Mouse (Mus musculus): ENCODE measurements around the gene Leng8.

Gene Leng8

DNA sequence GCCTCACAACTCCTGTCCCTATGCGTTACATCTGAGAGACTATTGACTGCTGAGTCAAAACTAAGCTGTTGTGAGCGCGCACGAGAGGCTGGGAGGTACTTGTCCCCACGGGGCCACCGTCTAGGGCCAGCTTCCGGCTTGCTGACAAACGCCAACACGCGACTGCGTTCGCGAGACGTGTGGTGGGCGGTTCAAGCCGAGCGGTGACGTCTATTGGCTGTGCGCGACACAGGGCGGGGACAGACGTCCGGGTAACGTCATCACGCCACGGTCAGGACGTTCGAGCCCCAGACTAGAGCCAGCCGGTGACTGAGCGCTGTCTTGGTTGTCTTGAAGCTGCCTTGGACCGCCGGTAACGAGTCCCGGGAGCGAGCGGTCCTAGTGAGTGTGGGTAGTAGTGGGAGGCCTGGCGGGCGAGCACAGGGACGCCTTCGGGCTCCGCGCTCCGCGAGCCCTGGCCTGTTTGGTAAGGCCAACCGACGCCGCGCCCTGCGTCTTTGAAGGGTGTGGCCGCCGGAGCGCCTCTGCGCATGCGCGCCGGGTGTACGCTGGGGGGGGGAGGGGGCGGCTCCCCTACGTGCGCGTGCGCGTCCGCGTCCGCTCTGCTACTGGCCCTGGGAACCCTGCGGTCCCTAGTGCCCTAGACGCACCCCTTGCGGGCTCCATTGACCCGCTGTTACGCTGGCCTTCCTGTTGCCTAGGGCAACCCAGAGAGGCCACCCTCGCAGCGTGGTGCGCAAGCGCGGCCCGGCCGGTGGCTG lies at the start of gene Leng8:
Gene Leng8 (plus strand): TSS at position 269 of the 761 bp plus-strand sequence.
- DNase-seq (ENCODE audit: low spot score in 2 of 2): peak; percentile 99

DNA sequence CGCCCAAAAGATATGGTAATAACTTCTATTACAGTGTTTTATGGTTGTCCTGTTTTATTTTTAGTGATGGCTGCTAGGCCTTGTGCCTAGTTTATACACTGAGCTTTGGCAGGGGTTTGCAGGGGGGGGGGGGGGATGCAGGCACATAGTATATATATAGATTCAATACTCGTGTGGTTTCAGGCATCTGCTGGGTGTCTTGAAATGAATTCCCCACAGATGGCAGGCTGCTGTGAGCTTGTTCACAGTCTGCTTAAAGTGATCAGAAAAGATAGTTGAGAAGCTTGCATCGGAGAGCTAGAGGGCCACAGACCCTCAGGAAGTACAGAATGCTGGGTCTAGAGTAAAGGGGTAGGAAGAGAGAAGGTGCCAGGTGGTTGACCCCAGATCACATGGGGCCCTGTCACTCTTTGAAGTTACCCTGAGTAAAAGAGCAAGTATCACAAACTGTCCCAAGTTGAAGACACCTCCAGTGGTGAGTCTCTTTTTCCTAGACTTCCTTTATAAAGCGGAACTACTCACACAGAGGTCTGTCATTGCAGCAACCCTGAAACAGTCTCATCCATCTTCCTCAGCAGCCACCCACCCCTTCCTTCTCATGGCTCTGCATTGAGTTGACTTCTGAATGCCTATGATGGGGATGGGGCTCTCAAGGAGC lies 49.5 kb upstream of the Leng8 start:
- no peak for DNase-seq (ENCODE audit: low spot score in 2 of 2)

DNA sequence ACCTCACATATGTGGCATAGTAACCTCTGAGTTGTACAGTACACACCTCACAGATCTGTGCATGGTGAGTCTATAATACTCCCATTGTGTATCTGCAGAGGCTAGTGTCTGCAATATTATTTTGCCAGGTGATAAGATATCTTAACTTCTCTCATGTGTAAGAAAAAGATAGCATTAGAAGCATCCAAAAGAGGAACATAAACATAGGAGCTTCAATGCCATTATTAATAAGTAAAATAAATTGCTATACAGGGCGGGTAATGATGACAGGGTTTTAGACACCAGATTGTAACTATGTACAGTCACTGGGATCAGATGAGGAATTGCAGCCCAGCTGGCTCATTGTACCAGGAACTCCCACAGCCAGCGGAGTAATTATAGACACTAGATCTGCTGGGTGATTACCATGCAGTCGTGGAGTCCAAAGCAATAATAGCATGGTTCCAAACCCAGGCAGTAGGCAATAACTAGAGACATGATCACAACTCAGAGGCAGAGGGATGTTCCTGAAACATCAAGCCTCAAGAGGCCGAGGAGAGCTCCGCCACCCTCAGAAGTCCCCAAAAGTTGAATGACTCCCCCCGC lies 48.9 kb upstream of the Leng8 start:
- no peak for DNase-seq (ENCODE audit: low spot score in 2 of 2)

DNA sequence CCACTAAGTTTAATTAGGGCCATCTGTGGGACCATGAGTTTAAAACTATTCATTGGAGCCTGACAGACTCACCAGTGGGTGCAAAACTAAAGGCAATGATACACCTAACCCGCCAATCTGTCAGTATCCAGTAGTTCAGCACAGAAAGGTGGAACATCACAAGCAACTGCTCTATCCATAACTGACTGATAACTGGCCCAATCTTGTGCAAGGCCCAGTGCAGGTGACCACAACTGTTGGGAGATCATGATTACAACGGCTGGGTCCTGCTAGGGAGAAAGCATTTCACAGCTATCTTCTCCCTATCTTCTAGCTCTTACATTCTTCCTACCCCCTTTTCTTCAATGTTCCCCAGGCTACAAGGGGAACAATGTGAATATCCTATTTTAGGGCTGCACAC lies 48.2 kb upstream of the Leng8 start:
- DNase-seq (ENCODE audit: low spot score in 2 of 2): no peak

DNA sequence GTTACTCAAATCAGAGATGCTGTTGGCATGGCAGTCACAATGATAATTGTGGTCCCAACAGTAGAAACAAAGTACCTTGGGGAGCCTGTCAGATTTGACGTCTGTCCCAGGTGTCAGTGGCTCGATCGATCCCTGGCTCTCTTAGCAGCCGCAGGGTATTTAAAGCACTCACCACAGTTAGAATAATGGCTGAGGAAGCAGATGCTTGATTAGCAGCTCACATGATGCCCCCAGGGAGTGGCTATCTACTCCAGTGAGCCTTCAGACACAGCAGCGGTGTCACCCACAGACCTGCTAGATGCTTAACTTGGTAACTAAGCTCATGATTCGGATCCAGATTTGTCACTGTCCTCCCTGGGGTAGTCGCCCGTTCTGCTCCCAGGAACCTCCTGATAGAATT lies 45.7 kb upstream of the Leng8 start:
- no peak for DNase-seq (ENCODE audit: low spot score in 2 of 2)

DNA sequence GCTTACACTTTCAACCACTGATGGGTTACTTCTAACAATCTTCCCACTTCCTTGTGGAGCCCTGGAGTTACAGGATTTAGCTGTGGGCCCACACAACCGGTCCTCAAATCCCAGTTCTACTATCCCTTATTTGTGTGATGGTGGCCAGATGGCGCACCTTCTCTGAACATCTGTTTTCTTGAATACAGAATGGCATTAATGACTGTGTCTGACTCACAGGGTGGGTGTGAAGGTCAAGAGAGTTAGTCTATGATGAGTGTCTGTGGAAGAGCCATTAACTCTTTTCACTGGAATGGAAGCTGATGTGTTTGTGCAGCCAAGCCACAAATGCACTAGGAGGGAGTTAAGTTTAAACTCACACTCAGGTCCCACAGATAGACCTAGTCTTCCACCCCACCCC lies 38.5 kb upstream of the Leng8 start:
- DNase-seq (ENCODE audit: low spot score in 2 of 2): no peak

DNA sequence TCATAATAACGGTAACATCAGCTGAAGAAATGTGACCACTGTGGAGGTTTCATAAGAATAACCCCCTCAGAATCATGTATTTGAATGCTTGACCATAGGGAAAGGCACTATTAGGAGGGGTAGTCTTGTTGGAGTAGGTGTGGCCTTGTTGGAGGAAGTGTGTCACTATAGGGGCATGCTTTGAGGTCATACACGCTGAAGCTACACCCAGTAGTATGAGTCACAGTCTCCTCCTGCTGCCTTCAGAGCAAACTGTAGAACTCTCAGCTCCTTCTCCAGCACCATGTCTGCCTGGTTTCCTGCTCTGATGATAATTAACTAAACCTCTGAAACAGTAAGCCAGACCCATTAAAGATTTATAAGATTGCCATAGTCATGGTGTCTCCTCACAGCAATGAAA lies 38.0 kb upstream of the Leng8 start:
- no peak for DNase-seq (ENCODE audit: low spot score in 2 of 2)

DNA sequence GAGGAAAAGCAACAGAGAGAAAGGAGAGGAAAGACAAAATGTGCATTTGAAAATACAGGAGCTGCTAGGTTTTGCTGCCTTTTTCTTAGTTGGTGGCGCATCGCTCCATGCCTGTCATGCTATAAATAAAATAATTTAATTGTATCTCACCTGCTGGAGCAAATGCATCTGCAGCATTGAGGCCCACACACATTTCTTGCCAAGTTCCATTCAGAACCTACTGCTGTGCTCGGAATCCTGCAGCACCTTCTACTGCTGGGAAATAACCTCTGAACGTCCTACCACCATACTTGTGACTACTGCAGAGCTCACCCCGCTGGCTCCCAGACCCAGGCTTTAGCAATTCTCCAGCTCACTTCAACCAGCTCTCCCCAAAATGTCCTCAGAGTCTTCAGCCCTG lies 35.7 kb upstream of the Leng8 start:
- no peak for DNase-seq (ENCODE audit: low spot score in 2 of 2)

DNA sequence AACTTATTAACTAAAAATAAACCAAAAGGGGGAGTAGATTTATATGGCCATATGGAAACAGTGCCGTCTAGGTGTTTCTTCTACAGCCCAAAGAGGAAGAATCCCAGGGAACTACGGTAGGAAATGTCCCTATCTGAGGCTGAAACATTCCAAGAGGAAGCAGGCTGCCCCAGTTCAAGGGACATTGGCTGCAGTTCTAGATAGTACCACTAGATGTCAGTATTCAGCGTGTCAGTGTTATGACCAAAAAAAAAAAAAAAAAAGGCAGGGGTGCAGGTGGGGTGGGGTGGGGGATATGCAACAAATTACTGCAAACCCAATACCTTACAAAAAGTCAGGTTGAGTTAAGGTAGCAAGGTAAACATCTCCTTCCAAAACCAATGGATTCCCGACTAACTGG lies 33.4 kb upstream of the Leng8 start:
- DNase-seq (ENCODE audit: low spot score in 2 of 2): no peak

DNA sequence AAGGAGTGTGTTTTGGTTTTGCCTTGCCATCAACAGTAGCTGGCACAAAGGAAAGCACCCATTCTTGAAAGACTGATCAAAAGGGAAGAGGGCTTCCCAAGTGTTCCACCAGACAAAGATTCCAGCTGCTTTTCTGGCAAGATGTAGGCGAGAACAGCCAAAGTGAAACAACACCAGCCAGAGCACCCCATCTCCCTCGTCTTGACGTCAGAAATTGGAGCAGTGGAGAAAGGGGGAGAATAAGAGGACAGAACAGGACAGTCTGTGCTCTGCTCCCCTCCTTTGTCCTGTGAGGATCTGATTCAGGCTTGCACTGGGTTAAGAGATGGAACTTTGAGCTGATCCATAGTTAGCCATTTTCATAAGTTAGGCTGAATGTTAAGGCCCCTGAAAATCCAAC lies 25.1 kb upstream of the Leng8 start:
- DNase-seq (ENCODE audit: low spot score in 2 of 2): no peak

DNA sequence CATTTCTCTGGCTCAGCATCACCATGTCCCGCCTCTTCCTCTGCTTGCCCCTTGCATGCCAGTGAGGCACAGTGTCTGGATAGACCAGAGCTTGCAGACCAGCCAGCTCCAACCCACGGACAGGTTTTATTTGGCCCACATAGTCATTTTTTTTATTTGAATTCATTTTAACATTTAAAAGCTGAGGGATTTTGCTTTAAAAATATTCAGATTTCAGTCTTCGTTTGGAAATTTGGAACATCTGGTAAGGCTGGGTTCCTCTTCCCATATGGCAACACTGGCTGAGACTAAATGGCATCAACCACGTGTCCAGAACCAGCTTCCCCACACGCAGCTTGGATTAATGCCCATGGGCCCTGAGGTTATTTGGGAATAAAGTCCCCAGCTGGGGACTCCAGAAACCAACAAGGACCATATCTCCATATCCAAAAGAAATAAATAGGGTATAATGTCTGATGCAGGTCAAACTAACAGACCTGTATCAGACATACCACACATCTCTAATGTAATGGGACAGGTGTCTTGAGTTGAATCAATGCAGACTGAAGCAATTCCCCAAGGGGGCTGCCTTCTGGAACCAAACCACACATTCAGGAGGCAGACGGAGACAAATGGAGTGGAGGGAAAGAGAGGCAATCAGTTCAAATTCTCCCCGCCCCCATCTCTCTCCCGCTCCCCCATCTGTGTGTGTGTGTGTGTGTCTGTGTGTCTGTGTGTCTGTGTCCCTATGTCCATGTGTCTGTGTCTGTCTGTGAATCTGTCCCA lies 19.6 kb upstream of the Leng8 start:
- DNase-seq (ENCODE audit: low spot score in 2 of 2): no peak

DNA sequence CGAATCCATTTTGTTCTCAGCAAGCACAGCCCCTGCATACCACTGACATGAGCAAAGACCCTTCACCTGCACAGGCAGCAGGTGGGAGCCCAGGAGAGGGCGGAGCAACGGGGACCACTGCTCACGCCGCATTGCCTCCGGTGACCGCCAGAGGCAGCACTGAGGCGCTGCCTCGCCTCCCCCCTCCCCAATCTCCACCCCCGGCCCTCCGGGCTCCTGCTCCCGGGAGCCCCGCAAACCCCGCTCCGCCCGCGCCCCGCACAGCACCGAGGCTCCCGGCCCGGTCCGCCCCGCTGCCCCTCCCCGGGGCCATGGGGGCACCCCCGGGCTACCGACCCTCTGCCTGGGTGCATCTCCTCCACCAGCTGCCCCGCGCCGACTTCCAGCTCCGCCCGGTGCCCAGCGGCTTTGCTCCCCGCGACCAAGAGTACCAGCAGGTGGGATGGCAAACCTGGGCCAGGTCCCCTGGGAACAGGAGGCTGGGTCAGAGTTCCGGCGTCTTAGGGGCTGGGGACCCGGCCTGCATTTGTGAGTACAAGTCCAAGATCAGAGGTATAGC lies 17.4 kb upstream of the Leng8 start, which contains the start of gene Ttyh1:
Gene Ttyh1 (plus strand): TSS at position 65 of the 559 bp plus-strand sequence.
- no peak for DNase-seq (ENCODE audit: low spot score in 2 of 2)

DNA sequence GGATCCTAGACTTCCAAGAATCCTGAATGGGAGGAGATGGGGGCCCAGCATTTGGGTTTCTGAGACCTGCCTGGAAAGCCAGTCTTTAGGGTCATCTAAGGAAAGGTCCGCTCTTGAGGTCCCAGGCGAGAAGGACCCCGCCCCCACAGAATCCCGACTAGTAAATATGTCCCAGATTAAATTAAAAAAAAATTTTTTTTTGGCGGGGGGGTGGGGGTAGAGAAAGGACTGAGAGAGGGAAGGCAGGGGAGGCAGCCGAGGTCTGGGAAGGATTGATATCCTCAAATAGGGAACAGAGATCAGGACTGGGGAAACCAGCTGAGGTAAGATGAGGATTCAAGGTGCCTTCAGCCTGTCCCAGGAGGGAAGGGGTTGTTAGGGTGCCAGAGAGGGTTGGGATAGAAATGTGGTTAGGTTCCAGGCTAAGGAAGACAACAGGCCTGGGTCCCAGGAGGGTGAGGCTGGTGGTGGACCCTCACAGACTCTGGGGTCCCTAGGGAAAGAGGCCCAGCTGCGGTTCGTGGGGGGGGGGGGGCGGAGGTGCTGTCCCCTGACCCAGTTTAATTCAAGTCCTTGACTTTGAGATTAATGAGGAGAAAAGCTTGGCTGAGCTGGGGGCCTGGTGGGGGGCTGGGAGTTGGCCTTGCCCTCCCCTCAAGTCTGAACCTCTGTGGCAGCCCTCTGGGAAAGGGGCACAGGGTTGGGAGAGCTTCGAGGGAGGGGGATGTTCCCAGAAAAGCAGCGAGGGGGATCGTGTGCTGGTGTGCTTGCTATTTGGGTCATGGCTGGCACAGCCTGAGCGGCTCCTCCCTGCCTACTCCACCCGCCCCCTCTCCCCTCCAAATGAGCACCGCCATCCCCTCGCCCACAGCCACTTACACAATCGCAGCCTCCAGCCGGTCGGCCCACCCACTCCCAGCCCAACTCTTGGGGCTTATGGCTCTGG lies 16.6 kb upstream of the Leng8 start:
- DNase-seq (ENCODE audit: low spot score in 2 of 2): no peak

DNA sequence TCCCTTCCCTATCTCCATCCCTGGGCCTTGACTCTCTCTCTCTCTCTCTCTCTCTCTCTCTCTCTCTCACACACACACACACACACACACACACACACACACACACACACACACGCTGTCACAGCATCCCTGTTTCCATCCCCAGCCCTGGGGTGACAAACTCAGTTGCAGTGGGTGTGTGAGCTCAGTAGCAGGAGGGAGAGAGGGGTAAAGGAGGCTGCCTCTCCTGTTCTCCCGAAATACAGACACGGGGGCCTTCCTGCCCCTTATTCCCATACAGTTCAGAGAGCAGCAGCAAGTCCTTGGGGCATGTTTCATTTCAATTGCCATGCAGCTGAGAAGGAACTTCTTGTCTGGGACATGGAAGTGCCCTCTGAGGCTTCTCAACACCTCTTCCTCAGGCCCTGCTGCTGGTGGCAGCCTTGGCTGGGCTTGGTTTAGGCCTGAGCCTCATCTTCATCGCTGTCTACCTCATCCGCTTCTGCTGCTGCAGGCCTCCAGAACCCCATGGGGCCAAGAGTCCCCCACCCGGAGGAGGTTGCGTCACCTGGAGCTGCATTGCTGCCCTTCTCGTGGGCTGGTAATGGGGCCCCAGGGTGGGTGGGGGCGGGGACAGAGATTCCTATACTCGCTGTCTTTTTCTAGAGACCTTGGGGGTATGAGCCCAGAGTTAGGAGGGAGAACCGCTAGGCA lies 14.6 kb upstream of the Leng8 start:
- DNase-seq (ENCODE audit: low spot score in 2 of 2): no peak

DNA sequence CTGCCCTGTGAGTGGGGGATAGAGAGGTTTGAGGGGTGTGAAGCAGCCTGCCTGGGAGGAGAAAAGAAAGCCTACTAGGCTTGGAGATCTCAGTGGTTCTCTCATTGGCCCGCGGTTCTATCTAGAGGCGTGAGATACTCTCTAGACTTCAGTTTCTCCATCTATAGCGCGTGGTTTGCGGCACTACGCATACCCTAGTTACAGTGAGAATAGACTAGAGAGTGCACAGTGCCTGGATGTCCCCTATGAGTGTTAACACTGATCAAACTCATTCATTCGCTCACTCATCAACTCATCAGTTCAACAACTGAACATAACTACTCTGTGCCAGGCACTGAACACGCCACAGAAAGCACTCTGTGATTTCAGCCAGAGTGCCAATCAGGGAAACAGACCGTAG lies 14.1 kb upstream of the Leng8 start:
- DNase-seq (ENCODE audit: low spot score in 2 of 2): no peak

DNA sequence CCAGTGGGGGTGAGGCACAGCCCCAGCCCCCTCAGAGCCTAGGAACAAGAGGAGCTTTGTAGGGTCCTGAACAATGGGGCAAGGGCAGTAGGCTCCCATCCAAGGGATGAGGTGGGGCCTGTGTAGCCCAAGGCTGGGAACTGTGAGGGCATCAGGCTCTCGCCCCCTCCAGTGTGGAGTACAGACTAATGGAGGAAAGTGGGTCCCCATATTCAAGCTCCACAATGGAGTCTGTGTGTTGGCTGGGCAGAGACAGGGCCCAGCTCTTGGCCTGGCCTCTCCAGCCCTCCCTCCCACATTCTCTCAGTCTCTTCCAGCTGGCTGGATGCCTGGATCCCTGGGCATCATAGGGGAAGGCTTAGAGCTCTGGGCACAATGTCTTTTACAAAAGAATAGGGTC lies 13.1 kb upstream of the Leng8 start:
- DNase-seq (ENCODE audit: low spot score in 2 of 2): no peak

DNA sequence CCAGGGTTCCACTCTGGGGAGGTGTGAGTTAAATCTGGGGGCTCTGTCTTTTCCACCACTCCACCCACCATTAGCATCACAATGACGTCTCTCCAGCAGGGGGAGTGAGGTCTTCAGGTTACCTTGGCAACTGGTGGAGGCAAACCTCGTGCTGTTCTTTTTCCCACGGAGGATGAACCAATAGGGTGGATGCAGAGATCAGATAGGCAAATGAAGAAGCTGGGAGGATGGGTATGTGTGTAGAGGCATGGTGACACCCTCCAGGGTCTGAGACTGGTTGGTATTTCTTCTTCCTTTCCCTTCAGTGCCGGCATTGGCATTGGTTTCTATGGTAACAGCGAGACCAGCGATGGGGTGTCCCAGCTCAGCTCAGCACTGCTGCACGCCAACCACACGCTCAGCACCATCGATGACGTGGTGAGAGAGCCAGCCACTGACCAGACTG lies 12.5 kb upstream of the Leng8 start:
- no peak for DNase-seq (ENCODE audit: low spot score in 2 of 2)

DNA sequence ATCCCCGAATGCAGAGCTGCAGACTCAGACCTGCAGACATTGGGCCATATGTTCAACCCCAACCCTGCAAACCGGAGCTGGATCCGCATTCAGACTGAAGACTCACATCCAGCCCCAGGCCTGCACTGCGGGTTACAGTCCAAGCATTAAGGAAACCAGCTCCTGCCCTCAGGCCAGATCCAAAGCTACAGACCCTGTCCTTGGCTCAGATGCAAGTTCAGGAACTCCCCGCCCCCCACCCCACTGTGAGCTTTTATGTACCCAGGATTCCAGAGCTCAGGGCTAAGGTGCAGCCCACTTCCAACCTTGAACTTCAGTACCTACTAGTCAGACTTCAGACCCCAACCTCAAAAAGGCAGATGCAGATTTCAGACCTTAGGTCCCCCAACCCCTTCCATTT lies 12.0 kb upstream of the Leng8 start:
- DNase-seq (ENCODE audit: low spot score in 2 of 2): no peak

DNA sequence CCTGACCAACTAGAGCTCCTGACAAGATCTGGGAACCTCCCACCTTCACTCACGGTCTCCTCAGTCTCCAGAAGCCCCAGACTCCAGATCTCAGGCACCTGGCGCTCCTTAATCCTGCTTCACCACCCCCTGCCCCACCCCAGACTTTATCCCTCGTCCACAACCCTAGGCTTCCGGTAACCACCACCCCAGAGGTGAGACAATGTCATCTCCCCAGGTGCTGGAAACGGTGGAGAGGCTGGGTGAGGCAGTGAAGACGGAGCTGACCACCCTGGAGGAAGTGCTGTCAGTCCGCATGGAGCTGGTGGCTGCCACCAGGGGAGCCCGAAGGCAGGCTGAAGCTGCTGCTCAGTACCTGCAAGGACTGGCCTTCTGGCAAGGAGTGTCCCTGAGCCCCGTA lies 11.5 kb upstream of the Leng8 start:
- no peak for DNase-seq (ENCODE audit: low spot score in 2 of 2)

All from urinary bladder, adult 18-20 months (tissue).